Mouse (Mus musculus): Measurements from ENCODE around the gene S100a14. TPM values are rescaled to one million over a fixed set of nuclear protein-coding genes. Genes with fewer than 3 reads are reported as not detected.

The S100a14 gene
- not detected in 2 replicates for polyA plus RNA-seq (2016; fragmentation: Nextera tagmentation; extraction: Ambion mirVana)

GRCm38 (mm10) chr3:90526580-90526979 lies at the start of gene S100a14:
Gene S100a14 (plus strand): TSS chr3:90526856.
- WGBS, result 83% methylated on average over 5 of the region's 5 CpGs
- no peak for DNase-seq (ENCODE audit: low spot score)
- Histone ChIP-seq H3K27ac (replicated peaks) (no peak within 1 kb of the TSS), H3K27me3 (replicated peaks; ENCODE audit: low read depth, poor library complexity, severe bottlenecking) (0 out of 2 replicates have a peak, but pooled peaks cover 4% of the 10 kb centered on the region), H3K4me1 (no peaks in the 10 kb centered on the region), H3K9me3 (no peaks in the 10 kb centered on the region), H3K36me3 (replicated peaks) (no peaks in the 10 kb centered on the region), H3K4me3 (no peak within 1 kb of the TSS)

- Histone ChIP-seq H3K4me1 (peaks cover 7% of the 10 kb centered on the region), H3K27ac (replicated peaks) (no peak overlapping the region), H3K9me3 (no peaks in the 10 kb centered on the region), H3K4me3 (no peak overlapping the region), H3K27me3 (replicated peaks; ENCODE audit: low read depth, poor library complexity, severe bottlenecking) (no peaks in the 10 kb centered on the region), H3K36me3 (replicated peaks) (peaks cover 76% of the 10 kb centered on the region)
- 87% methylated on average over 5 of the region's 5 CpGs for WGBS
- DNase-seq (ENCODE audit: low spot score), result no peak
Measured at GRCm38 (mm10) chr3:90486998-90487397, 39.7 kb upstream of the S100a14 start.

GRCm38 (mm10) chr3:90488576-90488975 lies 38.1 kb upstream of the S100a14 start:
- H3K27me3 ChIP-seq (replicated peaks; ENCODE audit: low read depth, poor library complexity, severe bottlenecking), result no peaks in the 10 kb centered on the region
- no peaks in the 10 kb centered on the region for H3K9me3 ChIP-seq
- no peak overlapping the region for H3K4me3 ChIP-seq
- peaks cover 61% of the 10 kb centered on the region for H3K36me3 ChIP-seq (replicated peaks)
- no peak for DNase-seq (ENCODE audit: low spot score)
- WGBS, result 89% methylated on average over 6 of the region's 6 CpGs
- H3K27ac ChIP-seq (replicated peaks), result no peak overlapping the region
- peaks cover 7% of the 10 kb centered on the region for H3K4me1 ChIP-seq

GRCm38 (mm10) chr3:90490696-90491256 lies 35.9 kb upstream of the S100a14 start, which contains the start of gene Snapin:
Gene Snapin (minus strand): TSS chr3:90491033.
- Histone ChIP-seq H3K27ac (replicated peaks) (peak within 1 kb of the TSS; percentile 88), H3K27me3 (replicated peaks; ENCODE audit: low read depth, poor library complexity, severe bottlenecking) (no peaks in the 10 kb centered on the region), H3K9me3 (no peaks in the 10 kb centered on the region), H3K4me3 (peak within 1 kb of the TSS; percentile 67), H3K4me1 (peaks cover 7% of the 10 kb centered on the region), H3K36me3 (replicated peaks) (peaks cover 50% of the 10 kb centered on the region)
- DNase-seq (ENCODE audit: low spot score), result peak; percentile 96
- WGBS, result under 1% methylated on average over 37 of the region's 37 CpGs

- H3K4me3 ChIP-seq, result 0 out of 2 replicates have a peak overlapping the region, but pooled peaks have one; percentile 67
- H3K27ac ChIP-seq (replicated peaks), result no peak overlapping the region
- H3K4me1 ChIP-seq, result peaks cover 7% of the 10 kb centered on the region
- H3K27me3 ChIP-seq (replicated peaks; ENCODE audit: low read depth, poor library complexity, severe bottlenecking), result no peaks in the 10 kb centered on the region
- no peaks in the 10 kb centered on the region for H3K9me3 ChIP-seq
- H3K36me3 ChIP-seq (replicated peaks), result peaks cover 50% of the 10 kb centered on the region
- WGBS, result 35% methylated on average over 2 of the region's 2 CpGs
- DNase-seq (ENCODE audit: low spot score), result no peak
Measured at GRCm38 (mm10) chr3:90491350-90491749, 35.3 kb upstream of the S100a14 start.

GRCm38 (mm10) chr3:90493831-90494540 lies 32.7 kb upstream of the S100a14 start:
- Histone ChIP-seq H3K9me3 (no peaks in the 10 kb centered on the region), H3K4me3 (no peak overlapping the region), H3K36me3 (replicated peaks) (peaks cover 50% of the 10 kb centered on the region), H3K4me1 (peaks cover 7% of the 10 kb centered on the region), H3K27ac (replicated peaks) (no peak overlapping the region), H3K27me3 (replicated peaks; ENCODE audit: low read depth, poor library complexity, severe bottlenecking) (no peaks in the 10 kb centered on the region)
- DNase-seq (ENCODE audit: low spot score), result no peak
- WGBS, result 67% methylated on average over 4 of the region's 4 CpGs

GRCm38 (mm10) chr3:90495850-90496525 lies 30.7 kb upstream of the S100a14 start:
- 93% methylated on average over 7 of the region's 7 CpGs for WGBS

GRCm38 (mm10) chr3:90497597-90497996 lies 29.1 kb upstream of the S100a14 start:
- Histone ChIP-seq H3K27ac (replicated peaks) (no peak overlapping the region), H3K4me3 (no peak overlapping the region), H3K9me3 (no peaks in the 10 kb centered on the region), H3K27me3 (replicated peaks; ENCODE audit: low read depth, poor library complexity, severe bottlenecking) (no peaks in the 10 kb centered on the region), H3K4me1 (no peaks in the 10 kb centered on the region), H3K36me3 (replicated peaks) (peaks cover 78% of the 10 kb centered on the region)
- no peak for DNase-seq (ENCODE audit: low spot score)

More at GRCm38 (mm10) chr3:90495850-90496525, 30.7 kb upstream of the S100a14 start:
- H3K27me3 ChIP-seq (replicated peaks; ENCODE audit: low read depth, poor library complexity, severe bottlenecking), result no peaks in the 10 kb centered on the region
- no peaks in the 10 kb centered on the region for H3K4me1 ChIP-seq
- no peak overlapping the region for H3K4me3 ChIP-seq
- peaks cover 62% of the 10 kb centered on the region for H3K36me3 ChIP-seq (replicated peaks)
- H3K27ac ChIP-seq (replicated peaks), result no peak overlapping the region
- no peaks in the 10 kb centered on the region for H3K9me3 ChIP-seq
- no peak for DNase-seq (ENCODE audit: low spot score)

GRCm38 (mm10) chr3:90503444-90503843 lies 23.2 kb upstream of the S100a14 start:
- no peaks in the 10 kb centered on the region for H3K27me3 ChIP-seq (replicated peaks; ENCODE audit: low read depth, poor library complexity, severe bottlenecking)
- DNase-seq (ENCODE audit: low spot score), result no peak
- WGBS, result 86% methylated on average over 4 of the region's 4 CpGs
- peaks cover 93% of the 10 kb centered on the region for H3K36me3 ChIP-seq (replicated peaks)
- no peak overlapping the region for H3K27ac ChIP-seq (replicated peaks)
- H3K4me1 ChIP-seq, result peaks cover 13% of the 10 kb centered on the region
- H3K9me3 ChIP-seq, result no peaks in the 10 kb centered on the region
- H3K4me3 ChIP-seq, result no peak overlapping the region

- Histone ChIP-seq H3K4me1 (peaks cover 13% of the 10 kb centered on the region), H3K36me3 (replicated peaks) (peaks cover 75% of the 10 kb centered on the region), H3K9me3 (no peaks in the 10 kb centered on the region), H3K4me3 (no peak overlapping the region), H3K27me3 (replicated peaks; ENCODE audit: low read depth, poor library complexity, severe bottlenecking) (no peaks in the 10 kb centered on the region), H3K27ac (replicated peaks) (no peak overlapping the region)
- WGBS, result 94% methylated on average over 5 of the region's 5 CpGs
- DNase-seq (ENCODE audit: low spot score), result no peak
Measured at GRCm38 (mm10) chr3:90505216-90505615, 21.4 kb upstream of the S100a14 start.

GRCm38 (mm10) chr3:90506362-90506761 lies 20.3 kb upstream of the S100a14 start:
- no peak overlapping the region for H3K27ac ChIP-seq (replicated peaks)
- no peaks in the 10 kb centered on the region for H3K9me3 ChIP-seq
- no peak overlapping the region for H3K4me3 ChIP-seq
- WGBS, result 92% methylated on average over 3 of the region's 3 CpGs
- H3K36me3 ChIP-seq (replicated peaks), result peaks cover 64% of the 10 kb centered on the region
- peaks cover 13% of the 10 kb centered on the region for H3K4me1 ChIP-seq
- no peak for DNase-seq (ENCODE audit: low spot score)
- 0 out of 2 replicates have a peak, but pooled peaks cover 6% of the 10 kb centered on the region for H3K27me3 ChIP-seq (replicated peaks; ENCODE audit: low read depth, poor library complexity, severe bottlenecking)

- Histone ChIP-seq H3K36me3 (replicated peaks) (peaks cover 43% of the 10 kb centered on the region), H3K4me1 (peaks cover 15% of the 10 kb centered on the region), H3K27me3 (replicated peaks; ENCODE audit: low read depth, poor library complexity, severe bottlenecking) (peaks cover 24% of the 10 kb centered on the region), H3K9me3 (no peaks in the 10 kb centered on the region), H3K27ac (replicated peaks) (peak overlapping the region; percentile 99), H3K4me3 (peak overlapping the region; percentile 97)
- 5% methylated on average over 20 of the region's 20 CpGs for whole genome bisulfite sequencing
- DNase-seq (ENCODE audit: low spot score), result no peak
Measured at GRCm38 (mm10) chr3:90508287-90508949, 18.2 kb upstream of the S100a14 start.

Measured in embryonic facial prominence, embryonic 10.5 days (tissue).